Mouse (Mus musculus) Patski (cell line): Measurements from ENCODE around the gene Lsm3. TPM values are rescaled to one million over a fixed set of nuclear protein-coding genes. Genes with fewer than 3 reads are reported as not detected.
"Not testable (repeated sequence)": the region's sequence is repeated elsewhere in the genome, so short reads cannot be mapped to it uniquely, and the experiment has no call there.

Experiments
- ATAC-seq: fragments of 100-300 bp; one replicate; pipeline ENCODE4 v1.8.0; 2021
- CTCF ChIA-PET: fragments of 350-600 bp; sonication (Branson Sonifier 250); formaldehyde crosslinking; loops from one replicate; lab custom pipeline; 2022; ENCODE audit warnings: inconsistent platforms; lab: Charles Lee
- POLR2A ChIA-PET: fragments of 350-600 bp; sonication (Branson Sonifier 250); formaldehyde crosslinking; loops from one replicate; lab custom pipeline; 2022; ENCODE audit warnings: antibody characterized with exemption, inconsistent platforms; lab: Charles Lee
- DNase-seq: peaks from one replicate; pipeline ENCODE4 v3.0.0-alpha.2; 2011; ENCODE audit warnings: low read depth, low spot score
- H3K27me3 ChIP-seq: fragments of 371-371 bp; one replicate; pipeline ENCODE4 v1.5.1; 2021
- CTCF ChIP-seq: fragments of 100-300 bp; IDR thresholded peaks from one replicate; pipeline ENCODE4 v1.5.1; 2021
- in situ Hi-C: fragments of 300-500 bp; cut with MboI; formaldehyde crosslinking; loops from 3 replicates; pipeline ENCODE4 v1.11.1; 2018; ENCODE audit warnings: low pct_unique_long_range_greater_than_20kb, mixed read lengths
- polyA plus RNA-seq: library from polyadenylated mRNA; unstranded; gene quantifications from one replicate; pipeline ENCODE4 v1.2.3, GENCODE M21; 2021

Lsm3 gene
- 82.6 TPM for polyA plus RNA-seq

GRCm38 (mm10) chr6:91515545-91516449 is at the start of gene Lsm3, which contains the start of gene Xpc:
Lsm3 (plus strand) TSS chr6:91515928.
Xpc (minus strand) TSS chr6:91515888.
- POLR2A ChIA-PET, result no interaction called here
- peak; percentile 94 for ATAC-seq
- no peak for TF ChIP-seq CTCF
- H3K27me3 ChIP-seq, result no peaks in the 10 kb centered on the region
- peak; percentile 89 for DNase-seq
- in situ Hi-C loops, result loop anchor here (10.0 kb wide), 1 partner anchor 549 kb away; no protein-coding TSS in a partner anchor
- CTCF ChIA-PET, result no interaction called here

- POLR2A ChIA-PET, result interaction anchor here (1.4 kb wide), 1 partner anchor 10 kb away, joined by 3 read pairs; no protein-coding TSS in a partner anchor
- DNase-seq, result no peak
- ATAC-seq, result no peak
- CTCF ChIA-PET, result no interaction called here
- in situ Hi-C loops, result no loop called here
- TF ChIP-seq CTCF, result no peak
- H3K27me3 ChIP-seq, result no peaks in the 10 kb centered on the region
These were observed 48.6 kb upstream of the Lsm3 start for GRCm38 (mm10) chr6:91467106-91467505.

GRCm38 (mm10) chr6:91470712-91471111 is 45.0 kb upstream of the Lsm3 start:
- CTCF ChIA-PET, result no interaction called here
- no peak for TF ChIP-seq CTCF
- POLR2A ChIA-PET, result interaction anchor here (0.7 kb wide), 1 partner anchor 9 kb away, joined by 10 read pairs; no protein-coding TSS in a partner anchor
- H3K27me3 ChIP-seq, result no peaks in the 10 kb centered on the region
- in situ Hi-C loops, result no loop called here
- DNase-seq (no peak), ATAC-seq (no peak)

GRCm38 (mm10) chr6:91471427-91471826 is 44.3 kb upstream of the Lsm3 start:
- ATAC-seq, in situ Hi-C loops, DNase-seq, H3K27me3 ChIP-seq: not testable (repeated sequence)
- POLR2A ChIA-PET, result interaction anchor here (0.6 to 1.1 kb wide), 5 partner anchors 9 to 441 kb away, joined by 3 to 10 read pairs (median 3); no protein-coding TSS in a partner anchor
- CTCF ChIA-PET, result interaction anchor here (0.8 to 1.0 kb wide), 2 partner anchors 13 to 19 kb away, joined by 3 to 5 read pairs; no protein-coding TSS in a partner anchor

- no peak for ATAC-seq
- ChIA-PET CTCF (interaction anchor here (0.7 to 1.0 kb wide), 2 partner anchors 16 to 37 kb away, joined by 4 to 5 read pairs; no protein-coding TSS in a partner anchor), POLR2A (interaction anchor here (0.9 kb wide), 1 partner anchor 13 kb away, joined by 3 read pairs; no protein-coding TSS in a partner anchor)
- no peak for TF ChIP-seq CTCF
- in situ Hi-C loops, result no loop called here
- H3K27me3 ChIP-seq, result no peaks in the 10 kb centered on the region
- no peak for DNase-seq
These were observed 43.4 kb upstream of the Lsm3 start for GRCm38 (mm10) chr6:91472319-91472718.

- in situ Hi-C loops, result no loop called here
These were observed 42.6 kb upstream of the Lsm3 start, which contains the start of the genes Chchd4 and Tmem43 for GRCm38 (mm10) chr6:91472868-91473804. Chchd4 (minus strand) TSS chr6:91473546. Tmem43 (plus strand) TSS chr6:91473703.

GRCm38 (mm10) chr6:91473805-91474440 is 41.8 kb upstream of the Lsm3 start:
- POLR2A ChIA-PET, result no interaction called here
- in situ Hi-C loops, result no loop called here
- DNase-seq (no peak), ATAC-seq (peak; percentile 26)
- no peaks in the 10 kb centered on the region for H3K27me3 ChIP-seq
- CTCF ChIA-PET, result no interaction called here
- TF ChIP-seq CTCF, result no peak

More at GRCm38 (mm10) chr6:91472868-91473804, 42.6 kb upstream of the Lsm3 start, which contains the start of the genes Chchd4 and Tmem43:
- POLR2A ChIA-PET, result interaction anchor here (0.9 kb wide), 1 partner anchor 14 kb away, joined by 3 read pairs; no protein-coding TSS in a partner anchor
- TF ChIP-seq CTCF, result no peak
- peak; percentile 88 for ATAC-seq
- no peaks in the 10 kb centered on the region for H3K27me3 ChIP-seq
- peak; percentile 99 for DNase-seq
- CTCF ChIA-PET, result interaction anchor here (0.7 to 1.0 kb wide), 2 partner anchors 15 to 36 kb away, joined by 4 to 5 read pairs; no protein-coding TSS in a partner anchor

- H3K27me3 ChIP-seq, result no peaks in the 10 kb centered on the region
- in situ Hi-C loops, result no loop called here
- POLR2A ChIA-PET, result interaction anchor here (1.0 kb wide), 1 partner anchor 11 kb away, joined by 3 read pairs; no protein-coding TSS in a partner anchor
- CTCF ChIA-PET, result interaction anchor here (1.1 to 2.3 kb wide), 2 partner anchors 34 to 279 kb away, joined by 3 to 9 read pairs; no protein-coding TSS in a partner anchor
- DNase-seq (no peak), ATAC-seq (peak; percentile 27)
- TF ChIP-seq CTCF, result no peak
These were observed 41.1 kb upstream of the Lsm3 start for GRCm38 (mm10) chr6:91474441-91475190.
